Mouse (Mus musculus) heart, embryonic 15.5 days (tissue): Measurements from ENCODE around the gene Usp40. TPM values are rescaled to one million over a fixed set of nuclear protein-coding genes. Genes with fewer than 3 reads are reported as not detected.

Source experiments
- ATAC-seq: fragments of 200-750 bp; cut with Nextera tagmentation; replicated peaks from 2 replicates; pipeline ENCODE4 v1.8.0; 2017; ENCODE audit warnings: low read depth, moderate TSS enrichment; ENCODE audit not compliant: insufficient number of reproducible peaks, insufficient read depth, low FRiP score
- H3K27ac ChIP-seq: fragments of 300-500 bp; sonication (generic); 2 replicates; pipeline ENCODE4 v1.5.1; 2015; ENCODE audit warnings: mild to moderate bottlenecking, inconsistent platforms
- H3K27me3 ChIP-seq: fragments of 300-500 bp; sonication (generic); 2 replicates; pipeline ENCODE4 v1.6.1; 2015; ENCODE audit warnings: inconsistent platforms
- H3K36me3 ChIP-seq: fragments of 300-500 bp; sonication (generic); 2 replicates; pipeline ENCODE4 v1.6.1; 2015; ENCODE audit warnings: mild to moderate bottlenecking, inconsistent platforms
- H3K4me1 ChIP-seq: fragments of 300-500 bp; sonication (generic); replicated peaks from 2 replicates; pipeline ENCODE4 v1.6.1; 2015; ENCODE audit warnings: inconsistent platforms
- H3K4me2 ChIP-seq: fragments of 300-500 bp; sonication (generic); 2 replicates; pipeline ENCODE4 v1.6.1; 2015; ENCODE audit warnings: inconsistent platforms, mild to moderate bottlenecking, moderate library complexity
- H3K4me3 ChIP-seq: fragments of 300-500 bp; sonication (generic); 2 replicates; pipeline ENCODE4 v1.5.1; 2015; ENCODE audit warnings: mild to moderate bottlenecking, inconsistent platforms
- H3K9ac ChIP-seq: fragments of 300-500 bp; sonication (generic); 2 replicates; pipeline ENCODE4 v1.6.1; 2015; ENCODE audit warnings: mild to moderate bottlenecking, inconsistent platforms
- H3K9me3 ChIP-seq: fragments of 300-500 bp; sonication (generic); replicated peaks from 2 replicates; pipeline ENCODE4 v1.6.1; 2016; ENCODE audit warnings: inconsistent platforms
- WGBS: fragments of 180-500 bp; shearing (Covaris S2); methylation state at CpG from one replicate; pipeline ENCODE4 v1.1.7; 2015; ENCODE audit warnings: mixed read lengths; 5-methylcytosine and 5-hydroxymethylcytosine counted together
- polyA plus RNA-seq: library from polyadenylated mRNA; unstranded; fragments of >200 nt; fragmentation: Nextera tagmentation; extraction: Ambion mirVana; gene quantifications from 2 replicates; pipeline ENCODE4 v1.2.1, GENCODE M21; 2015

The Usp40 gene
- polyA plus RNA-seq, 1 experiment from 2014 or later: 27.7 TPM

DNA sequence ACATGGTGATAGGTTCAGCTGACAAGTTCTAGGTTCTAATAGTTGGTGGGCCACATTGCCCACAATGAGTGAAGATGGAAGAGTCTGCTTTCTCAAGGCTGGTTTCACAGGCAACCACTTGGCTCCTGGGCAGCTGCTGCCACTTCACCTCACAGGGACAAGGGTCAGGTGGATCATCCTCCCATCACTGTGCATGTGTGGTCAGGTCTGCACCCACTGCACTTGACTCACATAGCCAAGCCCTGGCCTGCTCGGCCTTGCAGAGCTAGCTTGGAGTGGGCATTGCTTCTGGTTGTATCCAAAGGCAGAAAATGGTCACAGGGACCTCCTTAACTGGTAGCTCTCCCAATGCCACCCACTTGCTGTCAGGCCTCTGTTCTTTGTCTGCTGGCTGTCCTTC, 66.6 kb downstream of the Usp40 start:
- no peak for ATAC-seq
- 74% methylated on average over 1 of the region's 1 CpGs for WGBS
- H3K4me3 ChIP-seq: no peak overlapping the region

GRCm38 (mm10) chr1:87936516-87936915, 71.8 kb downstream of the Usp40 start:
- no peak overlapping the region for H3K27ac ChIP-seq
- H3K4me2 ChIP-seq: no peak overlapping the region
- peaks cover 49% of the 10 kb centered on the region for H3K36me3 ChIP-seq
- ATAC-seq: no peak
- H3K9ac ChIP-seq: no peak overlapping the region
- no peaks in the 10 kb centered on the region for H3K27me3 ChIP-seq
- peaks cover 4% of the 10 kb centered on the region; the same call in 1 of the 2 replicates for H3K4me1 ChIP-seq
- no peak overlapping the region for H3K4me3 ChIP-seq
- WGBS: 39% methylated on average over 2 of the region's 2 CpGs
- no peaks in the 10 kb centered on the region for H3K9me3 ChIP-seq

More for the DNA sequence above, 66.6 kb downstream of the Usp40 start:
- Histone ChIP-seq H3K4me2 (no peak overlapping the region), H3K27ac (no peak overlapping the region), H3K4me1 (0 out of 2 replicates have a peak, but pooled peaks cover 2% of the 10 kb centered on the region), H3K27me3 (no peaks in the 10 kb centered on the region), H3K9me3 (no peaks in the 10 kb centered on the region), H3K36me3 (peaks cover 80% of the 10 kb centered on the region), H3K9ac (no peak overlapping the region)

DNA sequence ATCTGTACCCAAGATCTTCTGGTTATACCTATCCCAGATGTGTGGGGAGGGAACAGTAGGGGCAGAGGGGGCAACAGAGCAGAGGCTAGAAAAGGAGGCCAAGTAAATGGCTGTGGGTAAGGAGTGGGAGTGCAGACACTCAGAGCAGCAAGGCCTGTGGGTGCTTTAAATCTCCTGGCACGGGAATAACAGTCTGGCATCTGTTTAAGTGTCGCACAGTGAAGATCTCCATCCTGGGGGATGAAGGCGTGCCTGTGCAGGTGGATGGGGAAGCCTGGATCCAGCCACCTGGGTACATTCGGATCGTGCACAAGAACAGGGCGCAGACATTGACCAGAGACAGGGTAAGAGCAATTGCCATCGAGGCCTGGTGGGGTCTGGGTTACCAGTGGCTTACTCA, 72.3 kb downstream of the Usp40 start:
- Histone ChIP-seq H3K9ac (no peak overlapping the region), H3K4me1 (peaks cover 4% of the 10 kb centered on the region; the same call in 1 of the 2 replicates), H3K9me3 (no peaks in the 10 kb centered on the region), H3K27ac (no peak overlapping the region), H3K4me3 (no peak overlapping the region), H3K36me3 (peaks cover 44% of the 10 kb centered on the region), H3K27me3 (no peaks in the 10 kb centered on the region), H3K4me2 (no peak overlapping the region)
- no peak for ATAC-seq
- WGBS: 89% methylated on average over 7 of the region's 7 CpGs

DNA sequence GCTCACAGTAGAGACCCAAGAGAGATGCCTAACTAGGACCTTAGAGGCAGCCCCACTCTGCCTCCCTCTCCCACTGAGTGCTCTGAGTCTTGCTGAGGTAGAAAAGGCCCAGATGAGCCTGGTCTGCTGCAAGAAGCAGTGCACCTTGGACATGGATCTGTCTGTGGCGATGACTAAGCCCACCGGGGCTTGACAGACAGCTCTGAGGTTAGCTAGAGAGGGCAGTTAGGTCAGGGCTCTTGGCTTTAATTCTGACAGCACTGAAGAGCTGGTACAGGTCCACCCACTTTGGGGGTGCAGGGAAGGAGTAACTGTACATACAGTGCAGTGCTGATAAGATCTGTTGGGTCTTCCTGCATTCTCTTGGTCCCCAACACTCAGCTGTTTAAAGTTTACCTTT, 72.8 kb downstream of the Usp40 start:
- no peak overlapping the region for H3K4me2 ChIP-seq
- H3K27me3 ChIP-seq: no peaks in the 10 kb centered on the region
- H3K36me3 ChIP-seq: peaks cover 39% of the 10 kb centered on the region
- ATAC-seq: no peak
- H3K9me3 ChIP-seq: no peaks in the 10 kb centered on the region
- no peak overlapping the region for H3K9ac ChIP-seq
- H3K4me1 ChIP-seq: peaks cover 4% of the 10 kb centered on the region; the same call in 1 of the 2 replicates
- H3K27ac ChIP-seq: no peak overlapping the region
- 74% methylated on average over 2 of the region's 2 CpGs for WGBS
- H3K4me3 ChIP-seq: no peak overlapping the region

DNA sequence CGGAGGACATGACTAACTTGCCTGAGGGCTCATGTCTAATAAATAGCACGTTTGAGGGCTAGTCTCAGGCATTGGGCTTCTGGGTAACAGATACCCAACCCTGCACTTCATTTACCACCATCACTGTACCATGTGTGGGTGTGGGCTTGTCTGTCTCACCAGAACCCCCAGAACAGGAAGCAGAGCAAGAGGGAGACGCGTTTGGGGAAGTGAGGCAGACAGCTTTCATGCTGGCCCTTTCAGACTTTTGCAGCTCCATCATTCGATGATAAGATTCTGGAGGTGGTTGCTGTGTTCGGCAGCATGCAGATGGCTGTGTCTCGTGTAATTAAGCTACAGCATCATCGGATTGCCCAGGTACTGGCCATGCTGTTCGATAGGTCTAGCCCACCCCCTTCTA, 73.3 kb downstream of the Usp40 start:
- Histone ChIP-seq H3K9ac (no peak overlapping the region), H3K36me3 (peaks cover 34% of the 10 kb centered on the region), H3K4me3 (no peak overlapping the region), H3K4me1 (peaks cover 4% of the 10 kb centered on the region; the same call in 1 of the 2 replicates), H3K4me2 (no peak overlapping the region), H3K27me3 (no peaks in the 10 kb centered on the region), H3K9me3 (no peaks in the 10 kb centered on the region), H3K27ac (no peak overlapping the region)
- WGBS: 79% methylated on average over 9 of the region's 9 CpGs
- ATAC-seq: no peak

DNA sequence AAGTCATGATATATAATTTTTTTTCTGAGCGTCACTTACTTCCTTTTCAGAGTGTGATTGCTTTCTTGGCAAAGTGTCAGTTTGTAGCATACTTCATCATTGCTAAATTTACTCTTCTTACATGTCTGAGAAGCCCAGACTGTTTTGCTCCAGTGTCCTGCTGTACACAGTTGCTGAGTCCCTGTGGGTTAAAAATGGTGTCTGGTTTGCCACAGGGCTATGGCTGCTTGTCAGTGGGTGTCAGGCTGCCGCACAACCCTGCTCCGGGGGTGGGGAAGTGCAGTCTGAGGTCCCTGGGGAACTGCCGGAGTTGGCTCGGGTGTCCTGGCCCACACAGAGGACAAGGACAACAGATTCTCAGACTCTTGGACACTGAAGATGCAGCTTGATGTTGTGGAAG, 75.3 kb downstream of the Usp40 start:
- H3K9ac ChIP-seq: no peak overlapping the region
- no peak overlapping the region for H3K4me2 ChIP-seq
- no peaks in the 10 kb centered on the region for H3K9me3 ChIP-seq
- H3K27ac ChIP-seq: peak overlapping the region; percentile 41
- no peak overlapping the region for H3K4me3 ChIP-seq
- no peak; the same call in 1 of the 2 replicates for ATAC-seq
- H3K36me3 ChIP-seq: peaks cover 34% of the 10 kb centered on the region
- 63% methylated on average over 5 of the region's 5 CpGs for WGBS
- no peaks in the 10 kb centered on the region for H3K27me3 ChIP-seq
- peaks cover 4% of the 10 kb centered on the region; the same call in 1 of the 2 replicates for H3K4me1 ChIP-seq

- Histone ChIP-seq H3K4me3 (no peak overlapping the region), H3K9ac (no peak overlapping the region), H3K4me2 (no peak overlapping the region), H3K9me3 (no peaks in the 10 kb centered on the region), H3K27ac (no peak overlapping the region), H3K36me3 (peaks cover 56% of the 10 kb centered on the region), H3K4me1 (peaks cover 4% of the 10 kb centered on the region; the same call in 1 of the 2 replicates), H3K27me3 (no peaks in the 10 kb centered on the region)
- 48% methylated on average over 5 of the region's 5 CpGs for WGBS
- no peak for ATAC-seq
Measured at GRCm38 (mm10) chr1:87929730-87930129, 78.6 kb downstream of the Usp40 start.

GRCm38 (mm10) chr1:87924888-87925287, 83.5 kb downstream of the Usp40 start:
- no peaks in the 10 kb centered on the region for H3K4me1 ChIP-seq
- ATAC-seq: no peak
- peaks cover 50% of the 10 kb centered on the region for H3K36me3 ChIP-seq

DNA sequence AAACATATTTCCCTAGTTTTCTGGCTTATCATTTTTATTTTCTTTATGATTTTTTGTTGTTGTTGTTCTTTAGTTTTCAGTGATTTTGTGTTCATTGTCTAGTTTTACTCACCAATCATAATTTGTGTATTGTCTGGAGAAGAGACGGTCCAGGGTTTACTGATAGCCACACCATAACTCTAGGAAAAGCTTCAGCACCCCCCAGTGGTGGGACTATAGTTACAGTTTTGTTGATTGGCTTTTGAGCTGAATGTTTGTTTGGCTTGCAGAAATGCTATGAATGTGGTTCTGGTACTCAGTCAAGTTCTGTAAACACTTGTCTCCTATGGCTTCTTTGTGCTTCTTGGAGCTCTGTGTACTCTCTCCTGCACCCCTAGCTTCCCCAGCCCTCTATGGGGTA, 85.7 kb downstream of the Usp40 start:
- no peak for ATAC-seq
- Histone ChIP-seq H3K9ac (no peak overlapping the region), H3K4me3 (no peak overlapping the region), H3K36me3 (peaks cover 56% of the 10 kb centered on the region), H3K27ac (no peak overlapping the region), H3K4me2 (no peak overlapping the region), H3K9me3 (no peaks in the 10 kb centered on the region), H3K4me1 (no peaks in the 10 kb centered on the region), H3K27me3 (no peaks in the 10 kb centered on the region)
- 34% methylated on average over 1 of the region's 1 CpGs for WGBS

More at GRCm38 (mm10) chr1:87924888-87925287, 83.5 kb downstream of the Usp40 start:
- no peaks in the 10 kb centered on the region for H3K27me3 ChIP-seq
- H3K27ac ChIP-seq: no peak overlapping the region
- WGBS: 82% methylated on average over 4 of the region's 4 CpGs
- no peak overlapping the region for H3K4me2 ChIP-seq
- no peak overlapping the region for H3K9ac ChIP-seq
- H3K4me3 ChIP-seq: no peak overlapping the region
- no peaks in the 10 kb centered on the region for H3K9me3 ChIP-seq

DNA sequence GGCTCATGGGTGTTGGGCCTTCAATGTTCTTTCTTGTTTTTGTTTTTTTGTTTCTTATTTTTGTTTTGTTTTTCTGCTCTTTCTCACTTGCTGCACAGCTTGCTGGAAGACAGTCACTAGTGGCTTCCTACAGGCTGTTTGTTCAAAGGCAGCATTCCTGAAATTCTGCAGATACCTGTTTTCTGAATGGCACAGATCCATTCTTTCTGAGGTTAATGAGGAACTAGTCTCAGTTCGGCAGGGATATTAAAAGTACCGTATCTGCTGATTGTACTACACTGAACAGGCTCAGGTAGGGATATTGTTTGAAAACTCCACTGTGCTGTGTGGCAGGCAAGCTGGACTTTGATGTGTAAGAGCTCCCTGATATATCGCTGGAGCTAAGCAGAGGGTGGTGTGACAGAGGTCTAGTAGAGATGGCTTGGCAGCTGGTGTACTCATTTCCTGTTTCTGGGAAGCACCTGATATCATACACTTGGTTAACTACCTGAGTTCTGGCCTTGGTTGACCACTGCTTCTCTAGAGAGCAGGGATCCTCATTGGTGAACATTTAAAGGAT, 88.2 kb downstream of the Usp40 start:
- H3K27me3 ChIP-seq: no peaks in the 10 kb centered on the region
- no peak overlapping the region for H3K9ac ChIP-seq
- no peak overlapping the region for H3K27ac ChIP-seq
- WGBS: 48% methylated on average over 3 of the region's 3 CpGs
- H3K36me3 ChIP-seq: peaks cover 41% of the 10 kb centered on the region
- no peak overlapping the region for H3K4me3 ChIP-seq
- no peak for ATAC-seq
- H3K4me1 ChIP-seq: no peaks in the 10 kb centered on the region
- no peak overlapping the region for H3K4me2 ChIP-seq
- H3K9me3 ChIP-seq: no peaks in the 10 kb centered on the region

DNA sequence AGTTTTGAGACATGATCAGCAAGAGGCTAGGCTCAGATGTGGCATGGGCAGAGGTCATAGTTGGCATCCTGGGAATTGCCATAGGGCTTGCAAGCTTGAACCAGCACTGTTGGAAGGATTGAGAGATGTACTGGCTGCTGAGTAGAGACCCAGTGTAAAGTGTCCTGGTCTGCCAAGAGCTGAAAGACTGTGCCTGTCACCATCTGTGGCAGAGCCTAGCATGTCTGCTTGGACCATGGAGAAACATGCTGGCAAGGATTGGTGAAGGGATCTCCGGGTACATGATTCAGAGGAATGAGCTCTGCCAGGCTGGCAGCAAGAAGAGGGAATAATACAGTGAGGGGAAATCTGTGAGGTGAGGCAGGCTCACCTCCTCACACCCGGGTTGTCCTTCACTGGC, 90.3 kb downstream of the Usp40 start:
- WGBS: 80% methylated on average over 2 of the region's 2 CpGs
- H3K4me1 ChIP-seq: peaks cover 4% of the 10 kb centered on the region
- no peak overlapping the region for H3K27ac ChIP-seq
- H3K9ac ChIP-seq: no peak overlapping the region
- H3K4me2 ChIP-seq: no peak overlapping the region
- no peaks in the 10 kb centered on the region for H3K27me3 ChIP-seq
- no peak for ATAC-seq
- H3K9me3 ChIP-seq: no peaks in the 10 kb centered on the region
- peaks cover 37% of the 10 kb centered on the region for H3K36me3 ChIP-seq
- no peak overlapping the region for H3K4me3 ChIP-seq

- no peak overlapping the region for H3K9ac ChIP-seq
- peaks cover 37% of the 10 kb centered on the region for H3K36me3 ChIP-seq
- no peaks in the 10 kb centered on the region for H3K9me3 ChIP-seq
- ATAC-seq: no peak
- H3K27me3 ChIP-seq: no peaks in the 10 kb centered on the region
- WGBS: 86% methylated on average over 3 of the region's 3 CpGs
- no peak overlapping the region for H3K4me2 ChIP-seq
- peaks cover 10% of the 10 kb centered on the region for H3K4me1 ChIP-seq
- no peak overlapping the region for H3K27ac ChIP-seq
- no peak overlapping the region for H3K4me3 ChIP-seq
Measured at GRCm38 (mm10) chr1:87917361-87917760, 91.0 kb downstream of the Usp40 start.
